Mouse (Mus musculus) megakaryocyte-erythroid progenitor cell, adult 5 weeks (primary cell): Measurements from ENCODE around the gene Krt36. TPM values are rescaled to one million over a fixed set of nuclear protein-coding genes. Genes with fewer than 3 reads are reported as not detected.

Source experiments
- polyA plus RNA-seq: library from polyadenylated mRNA; stranded (reverse); fragments of >175 nt; gene quantifications from 2 replicates; pipeline ENCODE4 v1.2.3, GENCODE M21; 2012

Gene Krt36
- polyA plus RNA-seq = not detected in 2 replicates

GRCm38 (mm10) chr11:100105576-100106122 is at the start of gene Krt36:
TSS of gene Krt36 (minus strand) at chr11:100105626.

GRCm38 (mm10) chr11:100148615-100149330 is 43.3 kb upstream of the Krt36 start, which contains the start of gene Krt19:
TSS of gene Krt19 (minus strand) at chr11:100148665.

GRCm38 (mm10) chr11:100135731-100136130 is 30.3 kb upstream of the Krt36 start, which contains the start of gene Krt15:
TSS of gene Krt15 (minus strand) at chr11:100135928.

GRCm38 (mm10) chr11:100121466-100121865 is 16.0 kb upstream of the Krt36 start, which contains the start of gene Krt13:
TSS of gene Krt13 (minus strand) at chr11:100121566.

GRCm38 (mm10) chr11:100096141-100096540 is 9.3 kb downstream of the Krt36 start, which contains the start of gene Krt35:
TSS of gene Krt35 (minus strand) at chr11:100096241.

GRCm38 (mm10) chr11:100087861-100088260 is 17.6 kb downstream of the Krt36 start, which contains the start of gene Krt32:
TSS of gene Krt32 (minus strand) at chr11:100088226.

Other genes starting within 250 kb of the Krt36 start
- gene Gm11568, start 247.7 kb downstream of the Krt36 start, polyA plus RNA-seq = not detected in 2 replicates
- gene Gm11559, start 241.2 kb downstream of the Krt36 start, polyA plus RNA-seq = not detected in 2 replicates
- gene Krtap9-1, start 232.2 kb downstream of the Krt36 start, polyA plus RNA-seq = not detected in 2 replicates
- gene Gm11567, start 226.4 kb downstream of the Krt36 start, polyA plus RNA-seq = not detected in 2 replicates
- not detected in 2 replicates for gene Krtap31-1, start 197.7 kb downstream of the Krt36 start, polyA plus RNA-seq
- not detected in 2 replicates for gene Gm11565, start 190.9 kb downstream of the Krt36 start, polyA plus RNA-seq
- gene Krtap31-2, start 169.3 kb downstream of the Krt36 start, polyA plus RNA-seq = not detected in 2 replicates
- gene Krtap9-5, start 157.2 kb downstream of the Krt36 start, polyA plus RNA-seq = not detected in 2 replicates
- not detected in 2 replicates for gene Krtap29-1, start 126.6 kb downstream of the Krt36 start, polyA plus RNA-seq
- gene Krtap16-1, start 119.0 kb downstream of the Krt36 start, polyA plus RNA-seq = not detected in 2 replicates
- gene Krtap17-1, start 111.6 kb downstream of the Krt36 start, polyA plus RNA-seq = not detected in 2 replicates
- not detected in 2 replicates for gene Krt33a, start 89.4 kb downstream of the Krt36 start, polyA plus RNA-seq
- gene Krt33b, start 75.8 kb downstream of the Krt36 start, polyA plus RNA-seq = not detected in 2 replicates
- not detected in 2 replicates for gene Krt34, start 64.1 kb downstream of the Krt36 start, polyA plus RNA-seq
- not detected in 2 replicates for gene Krt31, start 55.1 kb downstream of the Krt36 start, polyA plus RNA-seq
- not detected in 2 replicates for gene Krt32, start 17.4 kb downstream of the Krt36 start, polyA plus RNA-seq
- not detected in 2 replicates for gene Krt35, start 9.4 kb downstream of the Krt36 start, polyA plus RNA-seq
- gene Krt13, start 15.9 kb upstream of the Krt36 start, polyA plus RNA-seq = not detected in 2 replicates
- not detected in 2 replicates for gene Krt15, start 30.3 kb upstream of the Krt36 start, polyA plus RNA-seq
- gene Krt19, start 43.0 kb upstream of the Krt36 start, polyA plus RNA-seq = not detected in 2 replicates
- gene Krt9, start 87.6 kb upstream of the Krt36 start, polyA plus RNA-seq = not detected in 2 replicates
- gene Krt14, start 101.9 kb upstream of the Krt36 start, polyA plus RNA-seq = 0.14 and 0.15 TPM in 2 replicates
- gene Krt16, start 143.3 kb upstream of the Krt36 start, polyA plus RNA-seq = not detected in 2 replicates
- gene Krt17, start 155.4 kb upstream of the Krt36 start, polyA plus RNA-seq = 0.05 and 0.16 TPM in 2 replicates
- not detected in 2 replicates for gene Krt42, start 164.2 kb upstream of the Krt36 start, polyA plus RNA-seq
- gene Eif1, start 214.3 kb upstream of the Krt36 start, polyA plus RNA-seq = 431 and 615 TPM in 2 replicates
- gene Gast, start 228.8 kb upstream of the Krt36 start, polyA plus RNA-seq = not detected in 2 replicates